Mouse (Mus musculus) monocyte, adult 5-6 weeks (primary cell): ENCODE results near the gene Tspan10. TPM values are rescaled to one million over a fixed set of nuclear protein-coding genes. Genes with fewer than 3 reads are reported as not detected.
A peak's percentile ranks its signal among the peaks of the same experiment; 100 is the strongest.
"Not testable (repeated sequence)": the region's sequence is repeated elsewhere in the genome, so short reads cannot be mapped to it uniquely, and the experiment has no call there.

Experiments used
- ATAC-seq: fragments of 153-309, 156-312 bp; replicated peaks from 2 replicates; pipeline ENCODE4 v1.8.0; 2017; ENCODE audit warnings: mild to moderate bottlenecking; ENCODE audit not compliant: low TSS enrichment, insufficient number of reproducible peaks, severe bottlenecking, poor library complexity, low FRiP score
- total RNA-seq: library from RNA; stranded (forward); fragments of 200-1000, 200-491, 200-594 nt; gene quantifications from 3 replicates; pipeline ENCODE4 v1.2.3, GENCODE M21; 2017

Gene Tspan10
- not detected in 3 replicates for total RNA-seq

DNA sequence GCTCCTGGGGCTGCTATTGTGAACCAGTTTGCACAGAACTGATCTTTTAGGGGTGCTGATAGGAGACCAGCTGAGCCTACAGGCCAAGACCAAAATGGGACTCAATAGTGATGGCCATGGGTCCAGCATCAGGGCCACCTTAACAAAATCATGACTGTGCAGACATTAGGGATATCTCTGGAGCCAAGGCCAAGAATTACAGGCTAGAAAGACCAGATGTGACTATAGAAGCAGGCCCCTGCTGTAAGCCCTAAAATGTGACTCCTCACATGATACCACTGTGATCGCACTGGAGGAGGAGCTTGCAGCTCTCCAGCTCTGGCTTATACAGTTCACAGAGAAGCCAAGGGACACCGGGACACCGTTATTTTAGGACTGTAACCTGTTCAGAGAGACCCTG, at the start of gene Tspan10:
TSS of gene Tspan10 (plus strand) at position 301 of the 400 bp plus-strand sequence.
- no peak for ATAC-seq

- no peak for ATAC-seq
Observed at GRCm38 (mm10) chr11:120395661-120396060, 46.8 kb upstream of the Tspan10 start.

DNA sequence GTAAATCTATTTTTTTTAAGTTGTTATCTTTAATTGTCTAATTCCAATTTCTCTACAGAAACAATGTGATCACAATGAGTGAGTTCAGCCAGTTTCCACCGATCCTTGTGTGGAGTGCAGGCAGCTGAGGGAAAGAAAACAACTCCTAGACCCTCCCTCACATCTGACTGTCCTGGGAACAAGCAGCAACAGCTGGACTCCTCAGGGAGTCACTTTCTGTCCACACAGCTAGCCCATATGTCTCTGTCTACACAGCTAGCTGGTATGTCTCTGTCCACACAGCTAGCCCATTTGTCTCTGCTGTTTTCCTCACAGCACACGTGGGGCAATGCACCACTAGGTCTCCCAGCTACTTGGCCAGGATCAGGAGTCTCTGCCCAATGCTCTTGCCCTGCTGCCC, 44.8 kb upstream of the Tspan10 start:
- no peak for ATAC-seq

DNA sequence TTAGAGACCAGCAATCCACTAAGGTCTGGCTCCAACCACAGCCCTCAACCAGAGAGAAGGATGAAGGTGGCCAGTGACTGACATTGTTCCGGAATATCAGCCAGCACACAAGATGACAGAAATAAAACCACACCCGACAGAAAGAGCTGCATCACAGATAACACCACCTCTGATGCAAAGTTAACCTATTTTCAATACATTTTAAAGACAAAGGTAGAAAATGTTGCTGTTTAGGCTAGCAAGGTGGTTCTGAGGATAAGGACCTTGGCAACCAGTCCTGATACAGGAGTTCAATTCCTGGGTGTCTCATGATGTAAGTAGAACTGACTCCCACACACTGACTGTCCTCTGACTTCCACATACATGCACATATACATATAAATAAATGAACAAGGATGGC, 43.1 kb upstream of the Tspan10 start:
- ATAC-seq = no peak

- ATAC-seq = 0 out of 2 replicates have a peak, but pooled peaks have one; percentile 35
Observed at GRCm38 (mm10) chr11:120404814-120405213, 37.6 kb upstream of the Tspan10 start.

- ATAC-seq = no peak
Observed at GRCm38 (mm10) chr11:120405867-120406266, 36.6 kb upstream of the Tspan10 start.

DNA sequence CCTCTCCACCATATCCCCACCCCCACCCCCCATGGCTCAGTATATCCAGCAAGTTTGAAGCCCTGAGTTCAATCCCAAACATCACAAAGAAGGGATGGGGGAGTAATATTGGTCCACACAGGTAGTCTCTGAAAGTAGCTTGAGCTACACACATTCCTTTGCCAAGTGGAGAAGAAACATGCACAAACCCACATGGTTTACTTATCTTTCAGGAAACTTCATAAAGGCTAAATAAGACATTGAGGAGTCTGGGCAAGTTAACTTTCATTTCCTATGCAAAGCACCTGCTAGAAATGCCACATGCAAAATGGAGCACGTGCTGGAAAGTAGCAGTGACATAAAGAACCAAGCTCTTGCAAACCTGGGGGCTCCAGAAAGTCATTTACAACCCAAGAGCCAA, 36.0 kb upstream of the Tspan10 start:
- no peak for ATAC-seq

DNA sequence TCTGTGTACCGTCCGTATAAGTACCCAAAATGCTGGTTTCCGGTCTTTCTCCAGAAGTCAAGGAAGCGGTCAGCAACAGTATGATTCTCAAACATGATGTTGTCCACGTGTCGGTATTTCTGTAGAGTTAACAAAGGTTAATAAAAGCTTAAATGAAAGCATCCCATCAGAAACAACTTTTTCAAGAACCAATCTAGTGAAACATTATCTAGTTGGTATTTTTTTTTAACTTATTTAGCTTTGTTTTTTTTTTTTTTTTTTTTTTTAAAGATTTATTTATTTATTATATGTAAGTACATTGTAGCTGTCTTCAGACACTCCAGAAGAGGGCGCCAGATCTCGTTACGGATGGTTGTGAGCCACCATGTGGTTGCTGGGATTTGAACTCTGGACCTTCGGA, 28.8 kb upstream of the Tspan10 start:
- ATAC-seq = not testable (repeated sequence)

- no peak for ATAC-seq
Observed at GRCm38 (mm10) chr11:120417852-120418251, 24.6 kb upstream of the Tspan10 start.

DNA sequence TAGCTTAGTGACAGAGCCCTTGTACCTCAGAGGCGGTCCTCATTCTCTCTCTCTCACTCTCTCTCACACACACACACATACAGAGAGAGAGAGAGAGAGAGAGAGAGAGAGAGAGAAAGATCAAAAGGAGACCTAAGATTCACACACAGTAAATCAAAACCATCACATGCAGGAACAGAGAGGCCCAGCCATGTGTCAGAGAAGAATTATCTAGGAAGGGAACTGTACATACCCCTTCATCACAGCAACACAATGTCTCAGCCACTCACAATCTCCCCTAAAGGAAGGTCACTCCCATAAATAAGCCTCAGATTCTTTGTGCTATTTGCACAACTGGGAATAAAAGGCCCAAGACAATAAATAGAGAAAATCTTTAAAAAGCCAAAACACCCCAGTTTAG, 23.9 kb upstream of the Tspan10 start:
- ATAC-seq = no peak

GRCm38 (mm10) chr11:120422651-120423568, 19.5 kb upstream of the Tspan10 start:
- ATAC-seq = no peak

GRCm38 (mm10) chr11:120423569-120424295, 18.7 kb upstream of the Tspan10 start:
- no peak for ATAC-seq

GRCm38 (mm10) chr11:120426727-120427126, 15.7 kb upstream of the Tspan10 start:
- no peak for ATAC-seq

DNA sequence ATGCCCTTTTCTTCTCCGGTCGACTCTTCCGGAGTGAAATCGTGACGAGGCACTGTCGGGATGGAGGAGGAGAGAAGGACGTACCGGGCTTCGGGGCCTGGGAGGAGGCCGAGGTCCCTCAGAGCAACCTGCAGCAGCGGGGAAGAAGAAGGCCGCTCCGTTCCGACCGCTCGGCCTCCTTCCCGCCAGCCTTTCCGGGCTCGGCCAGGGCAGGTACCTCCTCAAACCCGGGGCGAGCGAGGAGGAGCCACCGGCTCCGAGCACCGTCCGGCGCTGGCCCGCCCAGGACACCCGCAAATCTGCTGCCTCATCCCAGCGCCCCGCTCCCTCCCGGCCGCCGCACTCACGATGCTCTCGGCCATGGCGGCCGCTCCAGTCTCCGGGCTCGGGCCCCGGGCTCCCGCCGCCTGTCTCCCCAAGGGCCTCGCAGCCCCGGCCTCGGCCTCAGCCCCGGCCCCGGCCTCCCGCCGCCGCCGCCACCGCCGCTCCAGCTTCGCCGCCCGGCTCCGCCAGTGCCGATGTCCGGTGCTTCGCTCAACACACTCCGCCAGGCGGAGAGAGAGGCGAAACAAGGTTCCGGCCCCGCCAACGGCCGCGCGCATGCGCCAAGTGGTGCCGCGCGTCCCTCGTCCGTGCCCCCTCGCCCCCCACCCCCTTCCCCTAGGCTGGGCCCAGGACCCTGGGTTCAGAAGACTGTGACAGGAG, 5.1 kb upstream of the Tspan10 start, which contains the start of gene Nploc4:
TSS of gene Nploc4 (minus strand) at position 557 of the 705 bp plus-strand sequence.
- peak; percentile 77 for ATAC-seq

- no peak for ATAC-seq
Observed at GRCm38 (mm10) chr11:120437857-120438385, 4.5 kb upstream of the Tspan10 start.

DNA sequence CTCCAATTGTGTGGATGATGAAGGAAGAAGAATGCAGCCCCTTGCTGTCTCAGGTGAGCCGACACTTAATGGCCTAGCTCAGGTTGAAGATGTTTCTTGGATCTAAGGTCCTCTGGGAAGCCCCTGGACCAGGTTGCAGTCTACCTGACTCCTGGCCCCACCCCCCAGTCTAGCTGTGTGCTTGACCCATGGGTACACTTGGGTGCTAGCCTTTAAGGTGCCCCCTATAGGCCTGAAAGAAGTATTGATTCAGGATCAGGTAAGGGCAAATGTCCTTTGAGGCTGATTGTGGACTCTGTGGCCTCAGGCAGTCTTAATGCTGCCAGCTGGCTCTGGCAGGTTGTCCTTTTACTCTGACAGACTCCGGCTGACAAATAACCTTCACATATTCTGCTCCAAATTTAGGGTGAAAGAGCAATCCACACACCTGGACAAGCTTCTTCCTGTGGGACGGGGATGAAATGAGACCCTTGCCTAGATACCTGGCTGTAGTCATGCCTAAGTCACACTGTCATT, 379 bp downstream of the Tspan10 start:
- ATAC-seq = no peak

GRCm38 (mm10) chr11:120444106-120444505, 1.7 kb downstream of the Tspan10 start:
- ATAC-seq = no peak

DNA sequence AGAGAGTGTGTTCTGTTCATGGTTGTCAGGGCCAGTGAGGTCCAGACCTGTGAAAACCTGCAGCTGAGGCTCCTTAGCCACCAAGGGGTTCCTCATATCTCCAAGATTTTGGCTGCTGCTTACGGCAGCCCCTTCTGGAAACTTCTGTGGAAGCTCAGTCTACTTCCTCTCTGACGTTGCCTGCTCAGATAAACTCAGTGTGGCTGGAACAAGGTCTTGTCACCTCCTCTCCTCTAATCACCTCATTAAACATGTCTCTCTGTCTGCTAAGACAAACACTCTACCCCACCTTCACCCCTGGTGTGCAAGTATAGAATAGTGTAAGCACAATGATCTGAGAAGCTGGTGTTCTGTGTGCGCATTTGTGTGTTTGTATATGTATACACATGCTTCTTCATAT, 3.0 kb downstream of the Tspan10 start:
- ATAC-seq = no peak

GRCm38 (mm10) chr11:120447179-120447578, 4.7 kb downstream of the Tspan10 start:
- ATAC-seq = no peak
